Mouse (Mus musculus): ENCODE results near the gene Btbd19. TPM values are rescaled to one million over a fixed set of nuclear protein-coding genes. Genes with fewer than 3 reads are reported as not detected.

Gene Btbd19
- polyA plus RNA-seq, 1 experiment from 2014 or later = 2.8 TPM

DNA sequence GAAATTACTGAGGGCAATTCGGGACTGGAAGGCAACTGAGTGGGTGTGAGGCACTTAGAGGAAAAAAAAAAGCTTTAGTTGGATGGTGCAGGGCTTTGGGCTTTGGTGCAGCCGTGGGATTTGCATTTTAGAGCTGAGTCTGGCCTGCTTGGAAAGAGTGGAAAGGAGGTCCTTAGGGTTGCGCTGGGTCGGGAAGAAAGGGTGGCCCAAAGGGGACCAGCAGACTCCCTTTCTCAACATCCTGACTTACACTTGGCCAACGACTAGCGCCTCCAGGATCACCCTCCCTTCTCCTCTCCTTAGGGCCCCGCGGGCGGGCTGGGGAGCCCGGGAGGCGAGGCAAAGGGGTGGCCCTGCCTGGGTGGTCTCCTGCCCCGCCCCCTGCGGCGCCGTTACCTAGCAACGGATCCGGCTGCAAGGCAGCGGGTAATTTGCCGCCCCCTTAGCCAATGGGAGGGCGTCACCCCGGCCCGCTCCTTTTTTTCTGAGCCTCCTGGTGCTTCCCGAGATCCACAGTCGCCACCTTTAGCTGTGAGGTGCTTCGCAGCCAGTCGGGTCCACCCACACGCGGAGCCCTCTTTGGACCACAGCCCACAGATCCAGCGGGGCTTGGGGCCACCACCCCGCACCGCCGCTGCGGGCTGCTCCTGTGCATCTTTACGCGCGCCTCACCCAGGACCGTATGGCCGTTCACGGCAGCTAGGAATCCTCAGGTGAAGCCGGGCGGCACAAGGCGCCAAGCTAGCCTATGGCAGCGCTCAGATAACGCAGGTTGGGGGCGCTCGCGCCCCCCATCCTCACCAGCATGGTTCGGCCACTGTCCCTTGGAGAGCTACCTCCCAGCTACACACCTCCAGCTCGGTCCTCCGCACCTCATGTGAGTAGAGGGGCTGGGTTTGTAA, 29.7 kb downstream of the Btbd19 start, which contains the start of gene Ptch2:
Gene Ptch2, plus strand, starts transcription at position 525 of the 902 bp plus-strand sequence.
- H3K9ac ChIP-seq = peak within 1 kb of the TSS; percentile 78
- H3K9me3 ChIP-seq = no peaks in the 10 kb centered on the region
- 2% methylated on average over 50 of the region's 50 CpGs for WGBS
- H3K27me3 ChIP-seq (replicated peaks) = peaks cover 7% of the 10 kb centered on the region; the same call in 1 of the 2 replicates
- 0 out of 2 replicates have a peak, but pooled peaks have one; percentile 31 for ATAC-seq (ENCODE audit: extremely low read depth, insufficient number of reproducible peaks, low FRiP score, low TSS enrichment)
- no peaks in the 10 kb centered on the region for H3K36me3 ChIP-seq
- H3K4me3 ChIP-seq = peak within 1 kb of the TSS; percentile 61
- peaks cover 25% of the 10 kb centered on the region for H3K4me1 ChIP-seq
- peak within 1 kb of the TSS; percentile 90 for H3K4me2 ChIP-seq
- H3K27ac ChIP-seq (replicated peaks) = peak within 1 kb of the TSS; percentile 80

DNA sequence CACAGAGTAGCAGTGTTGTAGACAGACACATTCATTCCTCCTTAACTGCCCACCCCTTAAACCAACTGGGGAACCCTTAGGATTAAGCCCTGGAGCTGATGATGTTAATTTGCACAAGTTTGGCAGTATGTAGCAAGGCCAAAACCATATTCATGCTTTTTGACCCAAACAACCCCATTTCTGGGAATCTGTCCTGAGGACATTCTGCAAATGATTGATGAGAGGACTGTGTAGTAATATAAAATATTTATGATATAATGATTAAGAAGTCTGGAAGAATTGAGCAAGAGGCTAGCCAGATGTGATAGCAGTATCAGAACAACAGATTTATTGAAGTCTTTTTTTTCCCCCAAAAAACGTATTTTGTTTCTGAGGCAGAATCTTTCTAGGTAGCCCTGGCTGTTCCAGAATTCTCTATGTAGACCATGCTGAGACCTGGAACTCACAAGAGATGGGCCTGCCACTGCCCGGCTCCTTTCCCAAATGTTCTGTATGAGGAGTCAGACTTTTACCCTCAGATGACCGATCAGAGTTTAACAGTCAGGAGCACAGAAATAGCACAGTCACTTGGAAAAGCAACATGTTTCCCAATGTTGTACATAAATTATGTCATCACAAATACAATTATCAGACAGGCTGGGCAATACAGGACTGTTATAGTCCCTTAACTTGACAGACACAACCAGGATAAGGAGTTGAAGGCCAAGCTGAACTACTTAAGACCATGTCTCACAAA, 30.7 kb downstream of the Btbd19 start:
- Histone ChIP-seq H3K27me3 (replicated peaks) (peaks cover 7% of the 10 kb centered on the region; the same call in 1 of the 2 replicates), H3K4me1 (peaks cover 25% of the 10 kb centered on the region), H3K4me2 (no peak overlapping the region), H3K27ac (replicated peaks) (no peak overlapping the region), H3K9me3 (no peaks in the 10 kb centered on the region), H3K36me3 (no peaks in the 10 kb centered on the region), H3K4me3 (no peak overlapping the region), H3K9ac (no peak overlapping the region)
- 80% methylated on average over 3 of the region's 3 CpGs for WGBS
- ATAC-seq (ENCODE audit: extremely low read depth, insufficient number of reproducible peaks, low FRiP score, low TSS enrichment) = no peak

DNA sequence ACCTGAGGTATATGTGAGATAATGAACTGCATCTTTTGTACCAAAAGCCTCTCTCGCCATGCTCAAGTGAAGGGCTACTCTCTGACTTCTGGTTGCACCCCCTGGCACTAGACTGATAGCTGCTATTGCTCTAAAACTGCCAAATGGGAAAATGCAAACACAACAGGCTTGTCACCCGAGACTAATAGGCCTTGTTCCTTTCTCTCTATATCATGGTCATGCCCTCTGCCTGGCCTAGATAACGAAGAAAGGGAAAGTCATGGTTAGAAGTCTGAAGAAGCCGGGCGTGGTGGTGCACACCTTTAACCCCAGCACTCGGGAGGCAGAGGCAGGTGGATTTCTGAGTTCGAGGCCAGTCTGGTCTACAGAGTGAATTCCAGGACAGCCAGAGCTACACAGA, 34.9 kb downstream of the Btbd19 start:
- no peak overlapping the region for H3K4me3 ChIP-seq
- 66% methylated on average over 7 of the region's 7 CpGs for WGBS
- no peak overlapping the region for H3K27ac ChIP-seq (replicated peaks)
- no peaks in the 10 kb centered on the region for H3K27me3 ChIP-seq (replicated peaks)
- H3K4me2 ChIP-seq = no peak overlapping the region
- peaks cover 3% of the 10 kb centered on the region; the same call in 1 of the 2 replicates for H3K4me1 ChIP-seq
- no peak for ATAC-seq (ENCODE audit: extremely low read depth, insufficient number of reproducible peaks, low FRiP score, low TSS enrichment)
- no peak overlapping the region for H3K9ac ChIP-seq
- no peaks in the 10 kb centered on the region for H3K9me3 ChIP-seq
- H3K36me3 ChIP-seq = peaks cover 22% of the 10 kb centered on the region

DNA sequence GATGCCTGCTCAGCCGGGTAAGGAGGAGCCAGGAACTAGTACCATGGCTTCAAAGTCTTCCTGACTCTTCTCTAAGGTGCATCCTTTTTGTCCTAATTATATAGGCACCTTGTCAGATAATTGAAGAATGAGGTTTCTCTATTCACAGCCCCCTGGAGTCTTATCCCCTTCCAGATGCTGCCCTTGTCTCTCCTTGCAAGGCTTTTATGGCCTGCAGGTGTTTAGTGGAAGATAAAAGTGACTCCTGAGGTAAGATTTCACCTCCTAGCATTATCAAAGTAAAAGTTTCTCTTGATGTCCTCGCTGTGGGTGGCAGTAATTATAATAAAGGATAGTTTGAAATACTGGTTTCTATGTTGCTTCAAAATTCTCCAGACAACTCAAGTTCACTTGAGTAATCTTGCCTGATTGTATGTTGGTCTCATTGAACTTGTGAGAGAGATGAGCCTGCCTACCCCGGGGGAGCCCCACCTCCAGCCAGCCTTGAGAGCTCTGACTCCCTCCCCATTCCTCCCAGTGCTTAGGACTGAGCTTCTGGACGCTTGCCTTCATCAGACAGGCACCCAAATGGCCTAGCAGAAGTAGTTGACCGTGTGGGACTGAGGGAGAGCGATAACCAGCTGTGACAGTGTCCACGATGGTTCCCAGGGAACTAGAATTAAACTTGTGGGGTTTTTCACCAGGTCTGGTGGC, 37.4 kb downstream of the Btbd19 start:
- 77% methylated on average over 7 of the region's 7 CpGs for WGBS
- ATAC-seq (ENCODE audit: extremely low read depth, insufficient number of reproducible peaks, low FRiP score, low TSS enrichment) = no peak
- Histone ChIP-seq H3K9ac (no peak overlapping the region), H3K4me1 (no peaks in the 10 kb centered on the region; the same call in 1 of the 2 replicates), H3K4me3 (no peak overlapping the region), H3K27me3 (replicated peaks) (no peaks in the 10 kb centered on the region), H3K27ac (replicated peaks) (no peak overlapping the region), H3K9me3 (no peaks in the 10 kb centered on the region), H3K4me2 (no peak overlapping the region), H3K36me3 (peaks cover 27% of the 10 kb centered on the region)

DNA sequence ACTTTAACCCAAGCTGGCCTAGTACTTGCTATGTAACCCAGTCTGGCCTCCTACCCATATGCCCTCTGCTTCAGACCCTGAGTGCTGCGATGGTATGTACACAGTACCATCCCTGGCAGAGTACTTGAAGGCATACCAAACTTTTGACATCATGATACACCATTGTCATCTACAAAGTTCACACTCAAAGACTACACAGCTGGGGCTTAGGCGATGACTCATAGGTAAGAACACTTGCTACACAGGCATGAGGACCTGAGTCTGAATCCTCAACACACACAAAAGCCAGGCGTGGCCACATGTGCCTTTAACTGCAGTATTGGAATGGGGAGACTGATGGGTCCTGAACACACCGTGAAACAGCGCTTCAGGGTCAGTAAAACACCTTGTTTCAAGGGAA, 54.3 kb downstream of the Btbd19 start:
- no peak overlapping the region for H3K4me3 ChIP-seq

DNA sequence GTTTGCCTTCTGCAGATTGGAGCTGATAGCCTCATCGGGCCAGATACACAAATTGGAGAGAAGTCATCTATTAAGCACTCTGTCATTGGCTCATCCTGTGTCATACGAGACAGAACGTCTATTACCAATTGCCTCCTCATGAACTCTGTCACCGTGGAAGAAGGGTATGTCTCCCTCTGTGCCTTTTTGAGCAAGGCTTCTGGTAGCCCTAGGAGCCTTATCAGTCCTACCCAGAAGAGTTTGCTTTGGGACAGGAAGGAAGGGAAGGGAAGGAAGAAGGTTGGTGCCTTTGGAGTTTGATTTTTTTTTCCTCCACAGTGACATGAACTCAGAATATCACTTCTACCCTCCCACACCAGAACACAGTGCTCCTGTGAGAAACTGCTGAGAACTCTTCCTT, 54.9 kb downstream of the Btbd19 start:
- H3K4me1 ChIP-seq = peaks cover 5% of the 10 kb centered on the region; the same call in 1 of the 2 replicates
- 57% methylated on average over 4 of the region's 4 CpGs for WGBS
- H3K9ac ChIP-seq = no peak overlapping the region
- H3K4me3 ChIP-seq = no peak overlapping the region
- no peak overlapping the region for H3K4me2 ChIP-seq
- H3K27me3 ChIP-seq (replicated peaks) = no peaks in the 10 kb centered on the region
- peak overlapping the region; percentile 59; the same call in 1 of the 2 replicates for H3K27ac ChIP-seq (replicated peaks)
- H3K9me3 ChIP-seq = no peaks in the 10 kb centered on the region
- H3K36me3 ChIP-seq = peaks cover 92% of the 10 kb centered on the region
- no peak for ATAC-seq (ENCODE audit: extremely low read depth, insufficient number of reproducible peaks, low FRiP score, low TSS enrichment)

More for the DNA sequence above, 54.3 kb downstream of the Btbd19 start:
- no peak for ATAC-seq (ENCODE audit: extremely low read depth, insufficient number of reproducible peaks, low FRiP score, low TSS enrichment)
- Histone ChIP-seq H3K27ac (replicated peaks) (peak overlapping the region; percentile 59; the same call in 1 of the 2 replicates), H3K36me3 (peaks cover 91% of the 10 kb centered on the region), H3K9ac (no peak overlapping the region), H3K27me3 (replicated peaks) (no peaks in the 10 kb centered on the region), H3K4me2 (no peak overlapping the region), H3K4me1 (peaks cover 5% of the 10 kb centered on the region; the same call in 1 of the 2 replicates), H3K9me3 (no peaks in the 10 kb centered on the region)
- WGBS = 83% methylated on average over 5 of the region's 5 CpGs

DNA sequence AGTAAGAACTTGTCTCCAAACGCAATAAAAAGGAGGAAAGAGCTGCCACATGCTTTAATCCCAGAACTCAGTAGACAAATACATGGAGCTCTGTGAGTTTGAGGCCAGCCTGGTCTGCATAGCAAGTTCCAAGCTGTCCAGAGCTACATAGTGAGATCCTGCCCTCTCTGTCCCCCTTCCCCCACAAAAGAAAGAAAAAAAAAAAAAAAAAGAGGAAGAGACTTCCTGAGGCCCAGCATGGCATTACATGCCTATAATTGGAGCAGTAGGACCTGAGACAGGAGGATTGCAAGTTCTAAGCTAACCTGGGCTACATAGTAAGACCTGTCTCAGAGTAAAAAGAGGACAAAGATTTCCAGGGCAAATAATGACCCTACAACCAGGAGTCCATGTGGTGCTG, 55.9 kb downstream of the Btbd19 start:
- H3K4me2 ChIP-seq = no peak overlapping the region
- peaks cover 5% of the 10 kb centered on the region; the same call in 1 of the 2 replicates for H3K4me1 ChIP-seq
- H3K27ac ChIP-seq (replicated peaks) = no peak overlapping the region
- no peak for ATAC-seq (ENCODE audit: extremely low read depth, insufficient number of reproducible peaks, low FRiP score, low TSS enrichment)
- peaks cover 88% of the 10 kb centered on the region for H3K36me3 ChIP-seq
- WGBS = 83% methylated on average over 1 of the region's 1 CpGs
- no peaks in the 10 kb centered on the region for H3K27me3 ChIP-seq (replicated peaks)
- no peak overlapping the region for H3K4me3 ChIP-seq
- H3K9me3 ChIP-seq = no peaks in the 10 kb centered on the region
- H3K9ac ChIP-seq = no peak overlapping the region

Small RNA genes within 50 kb of the gene (microRNA-seq; reads per million reads assigned to microRNA genes)
- gene Gm22398 = not detected

Other genes starting within 250 kb of the Btbd19 start
- 0.43 and 0.66 TPM in 2 replicates for gene Zswim5, start 248.3 kb downstream of the Btbd19 start, polyA plus RNA-seq (2015; fragmentation: Nextera tagmentation; extraction: Ambion mirVana)
- gene Urod, start 131.3 kb downstream of the Btbd19 start, polyA plus RNA-seq (2015; fragmentation: Nextera tagmentation; extraction: Ambion mirVana) = 88.9 and 99.1 TPM in 2 replicates
- gene Hectd3, start 130.4 kb downstream of the Btbd19 start, polyA plus RNA-seq (2015; fragmentation: Nextera tagmentation; extraction: Ambion mirVana) = 5.1 and 6.0 TPM in 2 replicates
- 25.4 and 25.5 TPM in 2 replicates for gene Eif2b3, start 106.3 kb downstream of the Btbd19 start, polyA plus RNA-seq (2015; fragmentation: Nextera tagmentation; extraction: Ambion mirVana)
- gene Ptch2, start 29.6 kb downstream of the Btbd19 start, polyA plus RNA-seq (2015; fragmentation: Nextera tagmentation; extraction: Ambion mirVana) = 3.1 and 3.6 TPM in 2 replicates
- not detected in 2 replicates for gene Tctex1d4, start 1.1 kb upstream of the Btbd19 start, polyA plus RNA-seq (2015; fragmentation: Nextera tagmentation; extraction: Ambion mirVana)
- gene Plk3, start 8.2 kb upstream of the Btbd19 start, polyA plus RNA-seq (2015; fragmentation: Nextera tagmentation; extraction: Ambion mirVana) = 2.1 TPM in 2 replicates
- gene Rps8, start 30.5 kb upstream of the Btbd19 start, polyA plus RNA-seq (2015; fragmentation: Nextera tagmentation; extraction: Ambion mirVana) = 616 and 654 TPM in 2 replicates
- 42.0 and 44.2 TPM in 2 replicates for gene Kif2c, start 56.9 kb upstream of the Btbd19 start, polyA plus RNA-seq (2015; fragmentation: Nextera tagmentation; extraction: Ambion mirVana)
- 25.0 and 28.5 TPM in 2 replicates for gene Tmem53, start 126.2 kb upstream of the Btbd19 start, polyA plus RNA-seq (2015; fragmentation: Nextera tagmentation; extraction: Ambion mirVana)
- 0.35 and 0.51 TPM in 2 replicates for gene Armh1, start 126.4 kb upstream of the Btbd19 start, polyA plus RNA-seq (2015; fragmentation: Nextera tagmentation; extraction: Ambion mirVana)

Data from heart, embryonic 13.5 days (tissue).